9 mouse cellular contexts compared by ENCODE assay signal in genomic region chr7:31085171-31085570, GRCm38 (mm10). TPM values are rescaled to one million over a fixed set of nuclear protein-coding genes. Genes with fewer than 3 reads are reported as not detected.
A peak's percentile ranks its signal among the peaks of the same experiment; 100 is the strongest.
DNase-seq lines count a peak whose midpoint lies in the region; ATAC-seq and TF ChIP-seq lines count a peak whose summit lies in the region.
"Had no signal": no experiment of that assay in that cellular context is flagged by ENCODE, and none has a peak within 500 bp of the region (broad histone marks: within the 10 kb centered on the region; RNA-seq: fewer than 3 reads in every experiment).

No protein-coding gene starts in this region.

- TF ChIP-seq EP300 in stomach, postnatal 0 days (optimal IDR thresholded peaks at IDR 0.05): no peak

- H3K9ac ChIP-seq in kidney, embryonic 16.5 days (replicated peaks; ENCODE audit: low read length): no peak overlapping the region
- H3K9ac ChIP-seq in kidney, embryonic 14.5 days (ENCODE audit: low read depth, low read length): no peak overlapping the region
- H3K9ac ChIP-seq in stomach, postnatal 0 days (ENCODE audit: low read length): no peak overlapping the region

- H3K27ac ChIP-seq in kidney, embryonic 16.5 days (ENCODE audit: low read length): peak overlapping the region; percentile 29; the same call in 1 of the 2 replicates
- no peak overlapping the region for H3K27ac ChIP-seq in kidney, embryonic 14.5 days (ENCODE audit: low read depth, low read length)
- peak overlapping the region; percentile 42; the same call in 1 of the 2 replicates for H3K27ac ChIP-seq in limb, embryonic 10.5 days
- H3K27ac ChIP-seq in stomach, postnatal 0 days (replicated peaks): peak overlapping the region; percentile 81

- WGBS in kidney, embryonic 16.5 days: 35% methylated on average over 3 of the region's 3 CpGs
- 48% methylated on average over 3 of the region's 3 CpGs for WGBS in kidney, embryonic 14.5 days
- WGBS in limb, embryonic 10.5 days: 65% methylated on average over 3 of the region's 3 CpGs
- WGBS in stomach, postnatal 0 days: 44% methylated on average over 3 of the region's 3 CpGs

- no peak for TF ChIP-seq CTCF in stomach, postnatal 0 days (IDR thresholded peaks at IDR 0.05; ENCODE audit: low read depth)

- H3K4me3 ChIP-seq in kidney, embryonic 16.5 days (ENCODE audit: low read length): no peak overlapping the region
- H3K4me3 ChIP-seq in kidney, embryonic 14.5 days (ENCODE audit: low read length): no peak overlapping the region
- H3K4me3 ChIP-seq in limb, embryonic 10.5 days: no peak overlapping the region
- no peak overlapping the region for H3K4me3 ChIP-seq in stomach, postnatal 0 days (ENCODE audit: low read depth, low read length)

- no peaks in the 10 kb centered on the region for H3K27me3 ChIP-seq in kidney, embryonic 16.5 days (ENCODE audit: insufficient read depth, low read length)
- no peaks in the 10 kb centered on the region for H3K27me3 ChIP-seq in kidney, embryonic 14.5 days (ENCODE audit: control insufficient read depth, insufficient read depth, low read length)
- no peaks in the 10 kb centered on the region for H3K27me3 ChIP-seq in limb, embryonic 10.5 days (ENCODE audit: low read depth, poor library complexity, severe bottlenecking)
- no peaks in the 10 kb centered on the region for H3K27me3 ChIP-seq in stomach, postnatal 0 days (ENCODE audit: control insufficient read depth, insufficient read depth, low read length)

- intact Hi-C loops in gastrocnemius, postnatal 36 days (cut with DNase I): no loop called here

- H3K9me3 ChIP-seq in kidney, embryonic 16.5 days (ENCODE audit: low read length): peaks cover 3% of the 10 kb centered on the region; the same call in 1 of the 2 replicates
- H3K9me3 ChIP-seq in kidney, embryonic 14.5 days (ENCODE audit: control insufficient read depth, low read length): no peaks in the 10 kb centered on the region
- H3K9me3 ChIP-seq in limb, embryonic 10.5 days (replicated peaks): no peaks in the 10 kb centered on the region
- H3K9me3 ChIP-seq in stomach, postnatal 0 days (ENCODE audit: control insufficient read depth, low read length): no peaks in the 10 kb centered on the region

- ATAC-seq in kidney, embryonic 16.5 days (ENCODE audit: low FRiP score, low TSS enrichment): no peak
- no peak for ATAC-seq in kidney, embryonic 14.5 days (ENCODE audit: low FRiP score, low TSS enrichment)
- ATAC-seq in stomach, postnatal 0 days (ENCODE audit: low FRiP score, low TSS enrichment): peak; percentile 68

- no peak overlapping the region for H3K4me2 ChIP-seq in kidney, embryonic 16.5 days (replicated peaks; ENCODE audit: low read depth, low read length)
- no peak overlapping the region for H3K4me2 ChIP-seq in kidney, embryonic 14.5 days (replicated peaks; ENCODE audit: low read depth, low read length)
- H3K4me2 ChIP-seq in stomach, postnatal 0 days (replicated peaks; ENCODE audit: low read depth): no peak overlapping the region

- no peaks in the 10 kb centered on the region for H3K36me3 ChIP-seq in kidney, embryonic 16.5 days (ENCODE audit: insufficient read depth, low read length)
- H3K36me3 ChIP-seq in kidney, embryonic 14.5 days (ENCODE audit: control insufficient read depth, insufficient read depth, low read length): no peaks in the 10 kb centered on the region
- no peaks in the 10 kb centered on the region for H3K36me3 ChIP-seq in limb, embryonic 10.5 days
- no peaks in the 10 kb centered on the region for H3K36me3 ChIP-seq in stomach, postnatal 0 days (ENCODE audit: control insufficient read depth, insufficient read depth, low read length)

- peak; percentile 88 for DNase-seq in brain, adult 2 months (ENCODE audit: low read depth, low spot score)
- peak; percentile 47 to 55 for DNase-seq in gastrocnemius, postnatal 36 days
- DNase-seq in limb, embryonic 10.5 days (ENCODE audit: low spot score): no peak
- DNase-seq in stomach, postnatal 0 days (ENCODE audit: low spot score): peak; percentile 76
- no peak for DNase-seq in cerebellum, postnatal 4 days (ENCODE audit: low spot score in 2 of 2)
- no peak for DNase-seq in ovary, postnatal 10 days (ENCODE audit: low spot score)

- 0 out of 2 replicates have a peak, but pooled peaks cover 13% of the 10 kb centered on the region for H3K4me1 ChIP-seq in kidney, embryonic 16.5 days (ENCODE audit: insufficient read depth, low read length)
- H3K4me1 ChIP-seq in kidney, embryonic 14.5 days (ENCODE audit: control insufficient read depth, insufficient read depth, low read length): no peaks in the 10 kb centered on the region
- H3K4me1 ChIP-seq in limb, embryonic 10.5 days: peaks cover 20% of the 10 kb centered on the region; the same call in 1 of the 2 replicates
- H3K4me1 ChIP-seq in stomach, postnatal 0 days (replicated peaks; ENCODE audit: control insufficient read depth, insufficient read depth): peaks cover 3% of the 10 kb centered on the region; the same call in 1 of the 2 replicates

RNA-seq across cellular contexts. Expression of gene Fxyd3, which starts 8.7 kb away (rescaled TPM):
- 15.0 and 19.0 TPM in 2 replicates for polyA plus RNA-seq in kidney, embryonic 16.5 days (2015; fragmentation: Nextera tagmentation; extraction: Ambion mirVana)
- 13.4 and 18.2 TPM in 2 replicates for polyA plus RNA-seq in kidney, embryonic 14.5 days (2014; fragmentation: Nextera tagmentation; extraction: Ambion mirVana)
- total RNA-seq in gastrocnemius, postnatal 36 days (2021): under 1 TPM; 0.77 to 0.96 TPM
- 7.6 and 10.0 TPM in 2 replicates for polyA plus RNA-seq in limb, embryonic 10.5 days (2016; fragmentation: Nextera tagmentation; extraction: Ambion mirVana)
- polyA plus RNA-seq in stomach, postnatal 0 days (2015; fragmentation: Nextera tagmentation; extraction: Ambion mirVana): 1,122 and 1,152 TPM in 2 replicates
- total RNA-seq: left cerebral cortex, postnatal 10 days had no signal

RNA-seq across cellular contexts. Expression of gene Lgi4, which starts 26.0 kb away (rescaled TPM):
- polyA plus RNA-seq in kidney, embryonic 16.5 days (2015; fragmentation: Nextera tagmentation; extraction: Ambion mirVana): 0.32 and 0.33 TPM in 2 replicates
- polyA plus RNA-seq in kidney, embryonic 14.5 days (2014; fragmentation: Nextera tagmentation; extraction: Ambion mirVana): 0.47 TPM in 1 of 2 replicates, not detected in the other
- total RNA-seq in gastrocnemius, postnatal 36 days (2021): 1 to 10 TPM; 2.5 to 4.4 TPM
- 0.13 and 0.16 TPM in 2 replicates for polyA plus RNA-seq in limb, embryonic 10.5 days (2016; fragmentation: Nextera tagmentation; extraction: Ambion mirVana)
- polyA plus RNA-seq in stomach, postnatal 0 days (2015; fragmentation: Nextera tagmentation; extraction: Ambion mirVana): 0.46 and 0.87 TPM in 2 replicates

RNA-seq across cellular contexts. Expression of gene Fxyd1, which starts 28.2 kb away (rescaled TPM):
- 45.7 and 48.3 TPM in 2 replicates for polyA plus RNA-seq in kidney, embryonic 16.5 days (2015; fragmentation: Nextera tagmentation; extraction: Ambion mirVana)
- 29.8 and 46.3 TPM in 2 replicates for polyA plus RNA-seq in kidney, embryonic 14.5 days (2014; fragmentation: Nextera tagmentation; extraction: Ambion mirVana)
- 1,000 to 10,000 TPM in 1 of 2 experiments, 100 to 1,000 TPM in 1; 991 to 1,156 TPM for total RNA-seq in gastrocnemius, postnatal 36 days (2021)
- polyA plus RNA-seq in limb, embryonic 10.5 days (2016; fragmentation: Nextera tagmentation; extraction: Ambion mirVana): 6.2 and 7.7 TPM in 2 replicates
- 177 and 187 TPM in 2 replicates for polyA plus RNA-seq in stomach, postnatal 0 days (2015; fragmentation: Nextera tagmentation; extraction: Ambion mirVana)

RNA-seq across cellular contexts. Expression of gene Hpn, which starts 29.9 kb away (rescaled TPM):
- polyA plus RNA-seq in kidney, embryonic 16.5 days (2015; fragmentation: Nextera tagmentation; extraction: Ambion mirVana): 72.9 and 77.0 TPM in 2 replicates
- 26.4 and 27.5 TPM in 2 replicates for polyA plus RNA-seq in kidney, embryonic 14.5 days (2014; fragmentation: Nextera tagmentation; extraction: Ambion mirVana)
- total RNA-seq in gastrocnemius, postnatal 36 days (2021): 10 to 100 TPM; 14.1 to 15.9 TPM
- 3.1 TPM in 2 replicates for polyA plus RNA-seq in limb, embryonic 10.5 days (2016; fragmentation: Nextera tagmentation; extraction: Ambion mirVana)
- polyA plus RNA-seq in stomach, postnatal 0 days (2015; fragmentation: Nextera tagmentation; extraction: Ambion mirVana): 17.9 and 21.7 TPM in 2 replicates

RNA-seq across cellular contexts. Expression of gene Fxyd7, which starts 33.9 kb away (rescaled TPM):
- 11.1 and 11.4 TPM in 2 replicates for polyA plus RNA-seq in kidney, embryonic 16.5 days (2015; fragmentation: Nextera tagmentation; extraction: Ambion mirVana)
- 8.0 and 9.5 TPM in 2 replicates for polyA plus RNA-seq in kidney, embryonic 14.5 days (2014; fragmentation: Nextera tagmentation; extraction: Ambion mirVana)
- 1 to 10 TPM; 1.7 to 1.8 TPM for total RNA-seq in gastrocnemius, postnatal 36 days (2021)
- polyA plus RNA-seq in limb, embryonic 10.5 days (2016; fragmentation: Nextera tagmentation; extraction: Ambion mirVana): 0.30 and 1.3 TPM in 2 replicates
- 19.9 and 20.3 TPM in 2 replicates for polyA plus RNA-seq in stomach, postnatal 0 days (2015; fragmentation: Nextera tagmentation; extraction: Ambion mirVana)

Comparison
In these comparisons a context has a peak if more than half of its experiments do, and no peak if none do; other contexts are left out.
1. DNase-seq: peak in brain, adult 2 months (single experiment), gastrocnemius, postnatal 36 days (2 of 2) and stomach, postnatal 0 days (single experiment); none in limb, embryonic 10.5 days (single experiment), cerebellum, postnatal 4 days (0 of 2) and ovary, postnatal 10 days (single experiment).
2. RNA of gene Fxyd3, which starts 8.7 kb away (polyA plus RNA-seq): 1,122 to 1,152 TPM in stomach, postnatal 0 days; 15.0 to 19.0 TPM in kidney, embryonic 16.5 days, 13.4 to 18.2 TPM in kidney, embryonic 14.5 days and 7.6 to 10.0 TPM in limb, embryonic 10.5 days; every median in the first group is over 10 times any median in the second.